Mouse (Mus musculus) right cerebral cortex, postnatal 4 days (tissue): ENCODE data around the gene Psap.
A peak's percentile ranks its signal among the peaks of the same experiment; 100 is the strongest.

Experiments used
- DNase-seq: peaks from one replicate; pipeline ENCODE4 v3.0.0-alpha.2; 2022

Psap gene

GRCm38 (mm10) chr10:60266842-60267401, 10.5 kb upstream of the Psap start:
- no peak for DNase-seq

GRCm38 (mm10) chr10:60268738-60269137, 8.7 kb upstream of the Psap start:
- no peak for DNase-seq

GRCm38 (mm10) chr10:60269141-60270064, 8.0 kb upstream of the Psap start:
- DNase-seq: no peak

GRCm38 (mm10) chr10:60271015-60271414, 6.4 kb upstream of the Psap start:
- no peak for DNase-seq

- no peak for DNase-seq
Observed at GRCm38 (mm10) chr10:60272241-60272640, 5.2 kb upstream of the Psap start.

- DNase-seq: no peak
Observed at GRCm38 (mm10) chr10:60273382-60273781, 4.0 kb upstream of the Psap start.

DNA sequence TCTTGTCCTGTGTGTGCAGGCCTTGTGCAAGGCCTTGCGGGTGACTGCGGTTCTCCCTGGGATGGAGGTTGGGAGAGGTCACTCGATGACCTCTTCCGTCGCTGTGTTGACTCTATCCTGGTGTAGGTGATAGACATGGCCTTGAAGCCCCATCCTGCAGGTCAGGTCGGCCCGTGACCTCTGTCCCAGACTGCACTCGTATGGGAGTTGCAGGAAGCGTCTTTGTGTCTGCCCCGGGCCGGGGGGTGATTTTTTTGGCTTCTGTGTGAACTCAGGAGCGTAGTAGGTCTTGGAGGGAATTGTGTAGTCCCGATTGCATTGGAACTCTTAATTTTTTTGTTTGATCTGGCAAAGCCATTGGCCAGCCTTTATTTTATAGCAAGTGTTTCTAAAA, 576 bp downstream of the Psap start:
- no peak for DNase-seq

DNA sequence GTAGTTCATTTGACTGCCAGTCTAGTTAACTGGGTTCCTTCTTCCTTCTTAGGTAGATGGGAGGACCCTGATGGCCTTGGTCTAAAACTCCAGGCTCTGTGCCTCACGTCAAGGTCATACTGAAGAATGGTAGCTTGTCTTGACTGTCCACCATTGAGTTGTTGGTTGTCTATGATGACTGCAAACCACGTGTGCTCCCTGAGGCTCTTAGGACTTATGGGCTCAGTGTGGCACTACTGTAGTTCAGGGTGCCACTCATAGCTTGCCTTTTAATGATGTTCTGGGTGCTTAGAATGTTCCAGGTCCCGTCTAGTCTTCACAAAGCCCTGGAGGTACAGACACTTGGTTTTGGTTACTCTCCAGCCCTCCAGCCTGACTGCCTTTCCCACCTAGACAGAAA, 1.4 kb downstream of the Psap start:
- no peak for DNase-seq

GRCm38 (mm10) chr10:60279290-60279940, 2.0 kb downstream of the Psap start:
- no peak for DNase-seq

DNA sequence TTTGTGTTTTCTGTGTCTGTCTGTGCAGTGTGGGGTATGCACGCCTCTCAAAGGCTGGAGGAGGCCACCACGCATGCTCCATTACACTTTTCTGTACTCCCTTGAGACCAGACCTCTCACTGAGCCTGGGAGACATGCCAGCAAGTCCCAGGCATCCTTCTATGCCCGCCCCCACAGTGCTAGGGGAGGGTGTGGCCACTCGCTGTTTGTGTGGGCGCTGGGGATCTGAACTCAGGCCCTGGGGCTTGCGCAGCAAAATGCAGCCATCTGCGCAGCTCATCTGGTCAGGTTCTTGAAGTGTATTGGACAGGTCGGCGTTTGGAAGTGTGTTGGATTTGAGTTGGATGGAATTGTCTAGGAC, 2.5 kb downstream of the Psap start:
- DNase-seq: peak; percentile 41

GRCm38 (mm10) chr10:60280353-60280752, 2.9 kb downstream of the Psap start:
- no peak for DNase-seq

- no peak for DNase-seq
Observed at GRCm38 (mm10) chr10:60281571-60282050, 4.2 kb downstream of the Psap start.

DNA sequence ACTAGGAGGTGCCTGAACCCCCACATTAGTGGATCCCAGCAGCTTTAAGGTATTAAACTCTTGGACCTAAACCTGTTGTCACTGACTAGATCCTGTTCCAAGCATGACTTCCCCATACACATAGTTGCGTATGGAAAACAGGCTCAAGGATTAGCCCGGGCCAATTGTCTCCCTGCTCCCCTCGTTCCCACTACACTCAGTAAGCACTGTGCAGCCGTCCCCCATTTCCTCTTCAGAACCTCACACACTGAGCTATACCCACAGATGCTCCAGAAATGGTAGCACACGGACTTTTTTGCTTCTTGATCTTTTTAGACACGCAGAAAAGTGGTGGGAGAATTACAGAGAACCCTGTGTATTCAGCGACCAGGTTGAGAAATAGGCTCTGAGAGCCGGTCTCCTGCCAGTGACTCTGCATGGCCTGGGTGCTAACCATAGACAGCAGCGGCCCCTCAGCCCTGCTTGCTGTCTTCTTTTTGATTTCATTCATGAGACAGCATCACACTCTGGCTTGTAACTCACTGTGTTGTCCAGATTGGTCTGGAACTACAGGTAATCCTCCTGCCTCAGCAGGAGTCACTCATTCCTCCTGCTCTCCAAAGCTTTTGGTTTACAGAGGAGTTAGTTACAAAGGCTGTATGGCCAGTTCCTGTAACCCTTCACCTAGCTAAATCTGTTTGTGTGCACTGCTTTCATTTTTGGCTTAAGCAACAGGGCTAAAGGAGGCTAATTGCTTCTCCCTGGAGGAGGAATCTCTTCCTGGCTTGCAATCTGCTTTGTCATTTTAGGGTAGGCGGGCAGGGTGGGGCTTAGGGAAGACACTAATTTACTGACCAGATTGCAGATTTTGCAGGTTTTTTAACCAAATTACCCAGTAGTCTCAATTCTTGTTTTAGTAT, 4.9 kb downstream of the Psap start:
- no peak for DNase-seq

DNA sequence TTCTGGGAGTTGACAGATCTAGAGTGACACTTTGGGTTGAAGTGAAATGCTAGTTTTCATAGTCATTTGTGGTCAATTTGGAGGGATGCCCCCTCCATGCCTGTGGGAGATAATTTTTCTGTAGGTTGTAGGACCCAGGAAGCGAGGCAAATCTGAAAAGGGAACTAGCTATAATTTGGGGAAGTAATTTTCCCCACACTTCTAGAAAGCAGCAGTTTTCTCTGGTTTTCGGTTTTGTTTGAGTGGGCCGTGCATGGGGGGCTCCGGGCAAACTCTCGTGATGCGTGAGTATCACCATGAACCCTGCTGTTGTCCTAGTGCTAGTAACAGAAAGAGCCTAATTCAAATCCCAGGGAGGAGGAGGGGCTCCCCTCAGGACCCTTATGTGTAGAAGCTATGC, 6.8 kb downstream of the Psap start:
- no peak for DNase-seq

DNA sequence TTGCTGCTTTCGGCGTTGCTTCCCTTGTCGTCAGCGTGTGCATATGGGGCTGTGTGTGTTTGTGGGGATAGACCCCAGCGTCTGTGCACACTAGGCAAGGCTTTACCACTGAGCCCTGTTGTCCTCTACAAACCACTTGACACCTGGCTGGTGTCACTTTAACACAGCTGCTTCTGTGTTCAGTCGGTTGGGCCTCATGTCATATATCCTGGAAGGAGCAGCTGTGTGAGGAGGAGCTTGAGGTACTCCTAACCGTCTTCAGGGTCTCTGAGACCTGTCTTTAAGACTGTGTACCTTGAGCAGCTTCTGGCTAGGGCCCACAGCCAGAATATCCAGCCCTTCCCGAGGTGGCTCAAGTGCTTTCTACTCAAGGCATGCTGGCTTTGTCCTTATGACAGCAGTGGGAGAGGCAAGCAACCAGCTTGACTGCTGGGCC, 7.3 kb downstream of the Psap start:
- no peak for DNase-seq

DNA sequence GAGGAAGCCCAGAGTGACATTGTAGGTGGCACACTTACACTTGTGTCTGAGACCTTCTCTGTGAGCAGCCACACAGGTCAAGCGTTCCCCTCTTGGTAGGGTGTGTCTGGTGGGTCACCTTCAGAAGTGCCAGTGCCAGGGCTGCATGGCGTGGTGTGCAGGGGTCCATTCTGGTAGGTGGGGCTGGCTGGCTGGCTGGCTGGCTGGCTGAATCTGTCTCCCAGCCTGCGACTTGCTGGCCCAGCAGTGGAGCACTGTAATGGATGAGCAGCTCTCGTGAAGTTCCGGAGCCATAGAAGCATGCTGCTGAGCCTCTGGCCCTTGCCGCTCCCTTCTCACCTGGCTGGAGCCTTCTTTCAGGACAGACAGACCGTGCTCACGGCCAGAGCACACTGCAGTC, 7.8 kb downstream of the Psap start:
- no peak for DNase-seq

DNA sequence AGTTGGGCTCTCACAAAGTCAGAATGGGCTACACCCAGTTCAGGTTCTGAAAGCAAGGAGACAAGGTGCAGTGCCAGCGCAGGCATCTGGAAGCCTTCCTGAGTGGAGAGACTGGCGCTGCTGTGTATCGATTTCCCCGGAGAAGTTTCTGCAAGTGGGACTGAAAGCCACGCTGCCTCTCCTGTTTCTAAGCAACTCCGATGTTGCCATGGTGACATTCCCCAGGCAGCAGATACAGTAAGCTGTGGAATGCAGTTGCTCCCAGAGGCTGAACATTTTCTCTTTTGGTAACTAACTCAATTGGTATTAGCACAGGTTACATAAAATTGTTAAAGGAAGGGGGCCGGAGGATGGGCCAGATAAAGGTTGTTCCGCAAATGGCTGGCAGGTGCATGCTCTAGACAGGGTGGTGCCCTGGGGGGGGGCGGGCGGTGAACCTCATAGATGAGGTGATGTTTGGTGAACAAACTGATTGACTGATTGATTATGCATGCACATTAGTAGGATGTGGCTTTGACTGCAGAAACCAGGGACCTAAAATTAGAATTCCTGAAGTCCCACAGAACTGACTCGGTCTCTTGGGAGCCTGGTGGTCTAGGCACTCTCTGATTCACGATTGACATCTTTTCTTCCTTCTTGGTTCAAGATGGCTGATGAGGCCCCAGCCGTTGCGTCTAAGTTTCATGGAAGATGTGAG, 8.4 kb downstream of the Psap start:
- DNase-seq: peak; percentile 72

GRCm38 (mm10) chr10:60286546-60286945, 9.1 kb downstream of the Psap start:
- DNase-seq: no peak

GRCm38 (mm10) chr10:60287161-60287560, 9.7 kb downstream of the Psap start:
- DNase-seq: no peak

DNA sequence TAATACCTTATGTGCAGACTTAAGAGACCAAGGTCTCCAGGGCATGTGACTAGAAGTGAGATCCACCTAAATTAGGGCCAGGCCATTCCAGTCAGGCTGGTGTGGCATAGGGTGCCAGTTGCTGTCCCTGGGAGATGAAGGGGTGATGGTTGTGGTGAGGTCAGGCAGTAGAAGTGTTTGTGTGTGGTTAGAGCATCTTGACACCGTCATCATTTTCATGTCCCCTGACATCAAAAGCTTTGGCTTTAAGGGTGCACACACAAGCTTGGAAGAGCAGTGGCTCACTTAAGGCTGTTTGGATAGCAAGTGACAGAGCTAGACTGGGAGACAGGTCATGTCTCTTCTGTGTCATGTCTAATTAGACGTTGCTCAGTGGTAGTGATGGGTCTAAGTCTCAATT, 10.3 kb downstream of the Psap start:
- no peak for DNase-seq

- no peak for DNase-seq
Observed at GRCm38 (mm10) chr10:60289216-60289615, 11.8 kb downstream of the Psap start.
